Mouse (Mus musculus) T-helper 1 cell (primary cell): ENCODE measurements around the gene Rmi2.

Experiments
- in situ Hi-C: fragments of 300-600 bp; cut with MboI, MseI; formaldehyde crosslinking; loops from one replicate; pipeline ENCODE4 v1.15.1; 2025; ENCODE audit warnings: high pct_unique_total_duplicates

Gene Rmi2

GRCm38 (mm10) chr16:10861408-10861807, 26.5 kb downstream of the Rmi2 start:
- in situ Hi-C loops: no loop called here

- in situ Hi-C loops: loop anchor here (5.0 kb wide), 1 partner anchor 288 kb away; no protein-coding TSS in a partner anchor
Observed at GRCm38 (mm10) chr16:10864833-10865591, 30.2 kb downstream of the Rmi2 start.

- in situ Hi-C loops: loop anchor here (5.0 kb wide), 1 partner anchor 288 kb away; no protein-coding TSS in a partner anchor
Observed at GRCm38 (mm10) chr16:10865592-10865987, 30.7 kb downstream of the Rmi2 start.

GRCm38 (mm10) chr16:10866841-10867240, 32.0 kb downstream of the Rmi2 start:
- in situ Hi-C loops: loop anchor here (5.0 kb wide), 1 partner anchor 290 kb away; no protein-coding TSS in a partner anchor

GRCm38 (mm10) chr16:10867501-10867900, 32.6 kb downstream of the Rmi2 start:
- in situ Hi-C loops: loop anchor here (5.0 kb wide), 1 partner anchor 290 kb away; no protein-coding TSS in a partner anchor

- in situ Hi-C loops: loop anchor here (5.0 kb wide), 1 partner anchor 291 kb away; no protein-coding TSS in a partner anchor
Observed at GRCm38 (mm10) chr16:10867904-10868440, 33.1 kb downstream of the Rmi2 start.

- in situ Hi-C loops: loop anchor here (10.0 kb wide), 1 partner anchor 544 kb away; no protein-coding TSS in a partner anchor
Observed at GRCm38 (mm10) chr16:10870969-10871368, 36.1 kb downstream of the Rmi2 start.

- in situ Hi-C loops: loop anchor here (10.0 kb wide), 1 partner anchor 542 kb away; no protein-coding TSS in a partner anchor
Observed at GRCm38 (mm10) chr16:10872825-10873360, 38.0 kb downstream of the Rmi2 start.

- in situ Hi-C loops: loop anchor here (10.0 kb wide), 1 partner anchor 541 kb away; no protein-coding TSS in a partner anchor
Observed at GRCm38 (mm10) chr16:10873654-10874053, 38.8 kb downstream of the Rmi2 start.

- in situ Hi-C loops: loop anchor here (5.0 to 10.0 kb wide), 3 partner anchors 154 to 537 kb away; no protein-coding TSS in a partner anchor
Observed at GRCm38 (mm10) chr16:10878227-10878626, 43.4 kb downstream of the Rmi2 start.

GRCm38 (mm10) chr16:10879467-10879866, 44.6 kb downstream of the Rmi2 start:
- in situ Hi-C loops: loop anchor here (5.0 to 10.0 kb wide), 3 partner anchors 153 to 535 kb away; no protein-coding TSS in a partner anchor

- in situ Hi-C loops: no loop called here
Observed at GRCm38 (mm10) chr16:10881231-10881962, 46.5 kb downstream of the Rmi2 start.

GRCm38 (mm10) chr16:10887436-10887835, 52.6 kb downstream of the Rmi2 start:
- in situ Hi-C loops: no loop called here

GRCm38 (mm10) chr16:10890363-10890762, 55.5 kb downstream of the Rmi2 start:
- in situ Hi-C loops: no loop called here

- in situ Hi-C loops: no loop called here
Observed at GRCm38 (mm10) chr16:10893161-10893560, 58.3 kb downstream of the Rmi2 start.

GRCm38 (mm10) chr16:10895906-10896305, 61.0 kb downstream of the Rmi2 start:
- in situ Hi-C loops: loop anchor here (5.0 kb wide), 1 partner anchor 211 kb away; no protein-coding TSS in a partner anchor

GRCm38 (mm10) chr16:10897372-10897771, 62.5 kb downstream of the Rmi2 start:
- in situ Hi-C loops: loop anchor here (5.0 kb wide), 1 partner anchor 210 kb away; no protein-coding TSS in a partner anchor

GRCm38 (mm10) chr16:10900736-10901135, 65.9 kb downstream of the Rmi2 start:
- in situ Hi-C loops: no loop called here

GRCm38 (mm10) chr16:10901956-10902355, 67.1 kb downstream of the Rmi2 start:
- in situ Hi-C loops: no loop called here

- in situ Hi-C loops: no loop called here
Observed at GRCm38 (mm10) chr16:10902849-10903248, 68.0 kb downstream of the Rmi2 start.

- in situ Hi-C loops: no loop called here
Observed at GRCm38 (mm10) chr16:10905661-10906113, 70.8 kb downstream of the Rmi2 start.
